Mouse (Mus musculus) left cerebral cortex, postnatal 10 days (tissue): Measurements from ENCODE around the gene Eef1akmt1. TPM values are rescaled to one million over a fixed set of nuclear protein-coding genes. Genes with fewer than 3 reads are reported as not detected.

Experiments used
- DNase-seq, 2 experiments: peaks; one replicate each; pipeline ENCODE4 v3.0.0; 2021 to 2022; ENCODE audit warnings: low spot score in 2 of 2, mixed read lengths in 1 of 2; ENCODE audit errors: extremely low spot score in 1 of 2
- intact Hi-C: fragments of 180-260 bp; cut with DNase I; formaldehyde crosslinking; loops from one replicate; pipeline ENCODE4 v1.15.1; 2025
- total RNA-seq, 2 experiments: library from RNA; stranded (reverse); gene quantifications; 2 replicates each; pipeline ENCODE4 v1.2.3; 2021

The Eef1akmt1 gene
- total RNA-seq, 2 experiments from 2014 or later, result 35.7 to 36.3 TPM

GRCm38 (mm10) chr14:57554434-57554833, 17.0 kb downstream of the Eef1akmt1 start:
- intact Hi-C loops, result no loop called here

GRCm38 (mm10) chr14:57552945-57553344, 18.5 kb downstream of the Eef1akmt1 start:
- no peak for DNase-seq
- intact Hi-C loops, result no loop called here

More at GRCm38 (mm10) chr14:57554434-57554833, 17.0 kb downstream of the Eef1akmt1 start:
- no peak for DNase-seq

- DNase-seq, result no peak
- intact Hi-C loops, result no loop called here
Observed at GRCm38 (mm10) chr14:57547062-57547461, 24.4 kb downstream of the Eef1akmt1 start.

GRCm38 (mm10) chr14:57546557-57547021, 24.8 kb downstream of the Eef1akmt1 start:
- DNase-seq, result no peak
- intact Hi-C loops, result no loop called here

GRCm38 (mm10) chr14:57546131-57546530, 25.3 kb downstream of the Eef1akmt1 start:
- intact Hi-C loops, result no loop called here
- DNase-seq, result no peak

GRCm38 (mm10) chr14:57545526-57545925, 25.9 kb downstream of the Eef1akmt1 start:
- DNase-seq, result no peak
- intact Hi-C loops, result no loop called here

GRCm38 (mm10) chr14:57543420-57544039, 27.9 kb downstream of the Eef1akmt1 start:
- DNase-seq, result no peak
- intact Hi-C loops, result no loop called here

GRCm38 (mm10) chr14:57542231-57542630, 29.2 kb downstream of the Eef1akmt1 start:
- peak in 1 of 2 experiments; percentile 30 for DNase-seq
- intact Hi-C loops, result no loop called here

- DNase-seq, result no peak
- intact Hi-C loops, result no loop called here
Observed at GRCm38 (mm10) chr14:57540683-57541082, 30.7 kb downstream of the Eef1akmt1 start.

- intact Hi-C loops, result no loop called here
- peak in 1 of 2 experiments; percentile 54 for DNase-seq
Observed at GRCm38 (mm10) chr14:57537261-57538015, 34.0 kb downstream of the Eef1akmt1 start.

GRCm38 (mm10) chr14:57536820-57537219, 34.6 kb downstream of the Eef1akmt1 start:
- DNase-seq, result no peak
- intact Hi-C loops, result no loop called here

GRCm38 (mm10) chr14:57535646-57536045, 35.8 kb downstream of the Eef1akmt1 start:
- intact Hi-C loops, result no loop called here
- DNase-seq, result no peak

GRCm38 (mm10) chr14:57534961-57535360, 36.5 kb downstream of the Eef1akmt1 start:
- DNase-seq, result peak in 1 of 2 experiments; percentile 71
- intact Hi-C loops, result no loop called here

GRCm38 (mm10) chr14:57534346-57534745, 37.1 kb downstream of the Eef1akmt1 start:
- DNase-seq, result no peak
- intact Hi-C loops, result no loop called here

- intact Hi-C loops, result no loop called here
- DNase-seq, result no peak
Observed at GRCm38 (mm10) chr14:57533841-57534240, 37.6 kb downstream of the Eef1akmt1 start.

GRCm38 (mm10) chr14:57533214-57533613, 38.2 kb downstream of the Eef1akmt1 start:
- intact Hi-C loops, result no loop called here
- DNase-seq, result peak in 1 of 2 experiments; percentile 55

- intact Hi-C loops, result no loop called here
- no peak for DNase-seq
Observed at GRCm38 (mm10) chr14:57532577-57532976, 38.8 kb downstream of the Eef1akmt1 start.

GRCm38 (mm10) chr14:57529786-57530515, 41.5 kb downstream of the Eef1akmt1 start:
- intact Hi-C loops, result no loop called here

GRCm38 (mm10) chr14:57529086-57529785, 42.2 kb downstream of the Eef1akmt1 start:
- no peak for DNase-seq
- intact Hi-C loops, result no loop called here

More at GRCm38 (mm10) chr14:57529786-57530515, 41.5 kb downstream of the Eef1akmt1 start:
- DNase-seq, result no peak
